Mouse (Mus musculus) forebrain, embryonic 13.5 days (tissue): Measurements from ENCODE around the gene Traf3. TPM values are rescaled to one million over a fixed set of nuclear protein-coding genes. Genes with fewer than 3 reads are reported as not detected.

Source experiments
- ATAC-seq: fragments of 200-750 bp; cut with Nextera tagmentation; 2 replicates; pipeline ENCODE4 v1.8.0; 2017
- H3K27ac ChIP-seq: fragments of 300-500 bp; sonication (generic); 2 replicates; pipeline ENCODE4 v1.5.1; 2015; ENCODE audit warnings: inconsistent platforms, mild to moderate bottlenecking, moderate library complexity
- H3K27me3 ChIP-seq: fragments of 300-500 bp; sonication (generic); 2 replicates; pipeline ENCODE4 v1.6.1; 2015; ENCODE audit warnings: mild to moderate bottlenecking, inconsistent platforms
- H3K36me3 ChIP-seq: fragments of 300-500 bp; sonication (generic); 2 replicates; pipeline ENCODE4 v1.6.1; 2015; ENCODE audit warnings: mild to moderate bottlenecking, inconsistent platforms; ENCODE audit not compliant: poor library complexity, severe bottlenecking
- H3K4me1 ChIP-seq: fragments of 300-500 bp; sonication (generic); 2 replicates; pipeline ENCODE4 v1.6.1; 2015; ENCODE audit warnings: inconsistent platforms
- H3K4me2 ChIP-seq: fragments of 300-500 bp; sonication (generic); 2 replicates; pipeline ENCODE4 v1.6.1; 2015; ENCODE audit warnings: inconsistent platforms, mild to moderate bottlenecking, moderate library complexity
- H3K4me3 ChIP-seq: fragments of 300-500 bp; sonication (generic); 2 replicates; pipeline ENCODE4 v1.5.1; 2015; ENCODE audit warnings: mild to moderate bottlenecking, inconsistent platforms
- H3K9ac ChIP-seq: fragments of 300-500 bp; sonication (generic); 2 replicates; pipeline ENCODE4 v1.6.1; 2015; ENCODE audit warnings: mild to moderate bottlenecking, inconsistent platforms
- H3K9me3 ChIP-seq: fragments of 300-500 bp; sonication (generic); replicated peaks from 2 replicates; pipeline ENCODE4 v1.6.1; 2016; ENCODE audit warnings: inconsistent platforms
- WGBS: fragments of 180-500 bp; shearing (Covaris S2); methylation state at CpG from one replicate; pipeline ENCODE4 v1.1.7; 2015; 5-methylcytosine and 5-hydroxymethylcytosine counted together
- polyA plus RNA-seq: library from polyadenylated mRNA; unstranded; fragments of >200 nt; fragmentation: Nextera tagmentation; extraction: Ambion mirVana; gene quantifications from 2 replicates; pipeline ENCODE4 v1.2.1, GENCODE M21; 2015

The Traf3 gene
- polyA plus RNA-seq, 1 experiment from 2014 or later: 12.8 TPM

DNA sequence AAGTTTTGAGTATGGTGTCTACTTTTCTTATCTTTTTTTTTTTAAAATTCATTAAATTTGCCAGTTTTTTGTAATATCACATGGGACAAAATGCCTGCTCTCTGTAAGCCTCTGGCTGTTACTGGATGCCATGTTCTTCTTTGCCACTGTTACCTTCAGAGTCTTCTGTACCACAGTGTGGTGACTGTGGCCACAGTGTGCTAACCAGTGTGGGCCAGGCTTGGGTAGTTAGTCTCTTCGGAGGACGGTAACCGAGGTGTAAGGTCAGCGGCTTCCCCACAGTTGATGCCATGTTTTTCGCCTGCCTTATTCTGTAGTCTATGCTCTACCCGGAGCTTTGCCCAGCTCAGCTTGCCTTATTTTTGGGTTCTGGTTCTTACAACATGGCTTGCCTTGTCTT, 16.2 kb downstream of the Traf3 start:
- no peak for ATAC-seq
- Histone ChIP-seq H3K4me2 (no peak overlapping the region), H3K4me1 (0 out of 2 replicates have a peak, but pooled peaks cover 12% of the 10 kb centered on the region), H3K9me3 (no peaks in the 10 kb centered on the region), H3K9ac (no peak overlapping the region), H3K27ac (no peak overlapping the region), H3K4me3 (no peak overlapping the region), H3K36me3 (peaks cover 8% of the 10 kb centered on the region; the same call in 1 of the 2 replicates), H3K27me3 (no peaks in the 10 kb centered on the region)
- 96% methylated on average over 6 of the region's 6 CpGs for WGBS

DNA sequence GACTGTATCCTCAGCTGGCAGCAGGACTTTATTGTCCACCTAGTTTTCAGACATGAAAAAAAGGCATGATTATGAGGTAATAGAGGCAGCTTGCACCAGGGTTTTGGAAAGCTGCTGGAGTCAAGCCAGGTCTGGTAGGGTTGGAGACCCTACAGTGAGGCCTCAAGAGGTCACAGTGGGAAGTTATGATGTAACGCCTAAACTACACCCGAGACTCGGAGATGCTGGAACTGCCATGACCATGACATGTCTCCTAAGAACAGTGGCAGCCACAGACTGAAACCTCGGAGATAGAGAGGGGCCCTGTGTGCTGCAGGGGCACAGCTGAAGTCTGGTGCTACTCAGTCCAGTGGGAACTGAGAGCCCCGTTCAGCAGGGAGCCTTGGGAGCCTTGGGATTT, 18.3 kb downstream of the Traf3 start, which contains the start of gene 4930595D18Rik:
4930595D18Rik (minus strand) TSS at position 16 of the 400 bp plus-strand sequence.
- H3K4me1 ChIP-seq: 0 out of 2 replicates have a peak, but pooled peaks cover 12% of the 10 kb centered on the region
- WGBS: 83% methylated on average over 5 of the region's 5 CpGs
- H3K4me2 ChIP-seq: no peak within 1 kb of the TSS
- no peaks in the 10 kb centered on the region for H3K9me3 ChIP-seq
- ATAC-seq: no peak
- H3K4me3 ChIP-seq: no peak within 1 kb of the TSS
- no peak within 1 kb of the TSS for H3K9ac ChIP-seq
- no peak within 1 kb of the TSS for H3K27ac ChIP-seq
- peaks cover 5% of the 10 kb centered on the region; the same call in 1 of the 2 replicates for H3K36me3 ChIP-seq
- no peaks in the 10 kb centered on the region for H3K27me3 ChIP-seq

DNA sequence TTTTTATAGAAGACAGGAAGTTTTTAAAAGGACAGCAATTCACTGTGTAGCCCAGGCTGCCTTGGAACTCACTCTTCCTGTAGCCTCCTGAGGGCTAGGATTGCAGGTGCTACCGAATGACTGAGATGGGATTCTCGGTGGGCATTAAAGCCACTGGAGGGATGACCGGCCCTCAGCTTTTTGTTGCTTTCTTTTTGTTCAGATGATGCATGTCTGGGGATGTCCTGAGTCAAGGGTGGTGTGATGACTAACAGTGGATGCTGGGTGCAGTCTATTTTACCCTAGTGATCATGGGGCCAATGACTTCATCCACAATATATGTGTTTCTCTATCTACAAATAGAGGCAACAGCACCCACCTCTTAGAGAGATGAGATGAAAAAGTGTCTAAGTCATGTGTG, 20.8 kb downstream of the Traf3 start:
- Histone ChIP-seq H3K9me3 (no peaks in the 10 kb centered on the region), H3K36me3 (no peaks in the 10 kb centered on the region), H3K4me2 (no peak overlapping the region), H3K27ac (no peak overlapping the region), H3K27me3 (no peaks in the 10 kb centered on the region), H3K4me3 (no peak overlapping the region), H3K4me1 (0 out of 2 replicates have a peak, but pooled peaks cover 12% of the 10 kb centered on the region), H3K9ac (no peak overlapping the region)
- 92% methylated on average over 3 of the region's 3 CpGs for WGBS
- no peak for ATAC-seq

DNA sequence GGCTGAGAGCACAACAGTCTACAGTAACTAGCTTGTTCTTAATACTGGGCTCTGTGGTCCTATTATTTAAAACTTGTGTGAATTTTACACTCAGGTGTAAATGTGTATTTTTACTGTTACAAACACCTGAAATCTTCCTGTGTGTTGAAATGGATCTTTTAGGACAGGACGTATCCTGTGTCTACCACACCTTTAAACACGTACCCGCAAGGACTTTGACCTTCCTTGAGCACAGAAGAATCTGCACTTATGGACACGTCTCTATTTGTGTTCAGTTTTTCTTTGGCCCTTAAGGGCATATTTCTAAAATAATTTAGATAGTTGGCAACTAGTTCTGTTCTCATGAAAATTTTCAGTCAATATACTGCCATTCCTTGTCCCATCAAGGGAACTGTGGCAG, 22.1 kb downstream of the Traf3 start:
- peaks cover 21% of the 10 kb centered on the region for H3K4me1 ChIP-seq
- H3K27me3 ChIP-seq: no peaks in the 10 kb centered on the region
- no peak overlapping the region for H3K4me3 ChIP-seq
- H3K4me2 ChIP-seq: no peak overlapping the region
- H3K9ac ChIP-seq: no peak overlapping the region
- ATAC-seq: no peak
- H3K36me3 ChIP-seq: no peaks in the 10 kb centered on the region
- no peak overlapping the region for H3K27ac ChIP-seq
- 96% methylated on average over 4 of the region's 4 CpGs for WGBS
- H3K9me3 ChIP-seq: no peaks in the 10 kb centered on the region

DNA sequence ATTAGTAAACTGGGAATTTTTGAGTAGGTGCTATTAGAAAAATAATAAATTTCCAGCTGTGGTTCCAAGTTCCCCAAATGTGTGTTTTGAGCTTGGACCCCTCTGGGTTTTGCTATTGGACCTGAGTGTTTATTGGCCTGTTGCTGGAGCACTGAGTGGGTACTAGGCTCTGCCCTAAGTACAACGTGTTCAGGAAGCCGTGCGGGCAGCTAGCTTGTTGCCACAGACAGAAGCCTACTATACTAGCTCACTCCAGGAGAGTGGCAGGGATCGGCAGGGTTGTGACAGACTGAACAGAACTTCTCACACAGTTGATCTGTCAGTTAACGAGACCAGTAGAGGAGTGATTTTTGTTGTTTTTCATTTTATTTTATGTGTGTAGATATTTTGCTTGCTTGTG, 24.2 kb downstream of the Traf3 start:
- WGBS: 84% methylated on average over 5 of the region's 5 CpGs
- H3K9ac ChIP-seq: no peak overlapping the region
- no peak for ATAC-seq
- H3K4me2 ChIP-seq: no peak overlapping the region
- H3K27me3 ChIP-seq: no peaks in the 10 kb centered on the region
- H3K36me3 ChIP-seq: no peaks in the 10 kb centered on the region
- no peak overlapping the region for H3K27ac ChIP-seq
- H3K9me3 ChIP-seq: no peaks in the 10 kb centered on the region
- peaks cover 22% of the 10 kb centered on the region for H3K4me1 ChIP-seq
- H3K4me3 ChIP-seq: no peak overlapping the region

DNA sequence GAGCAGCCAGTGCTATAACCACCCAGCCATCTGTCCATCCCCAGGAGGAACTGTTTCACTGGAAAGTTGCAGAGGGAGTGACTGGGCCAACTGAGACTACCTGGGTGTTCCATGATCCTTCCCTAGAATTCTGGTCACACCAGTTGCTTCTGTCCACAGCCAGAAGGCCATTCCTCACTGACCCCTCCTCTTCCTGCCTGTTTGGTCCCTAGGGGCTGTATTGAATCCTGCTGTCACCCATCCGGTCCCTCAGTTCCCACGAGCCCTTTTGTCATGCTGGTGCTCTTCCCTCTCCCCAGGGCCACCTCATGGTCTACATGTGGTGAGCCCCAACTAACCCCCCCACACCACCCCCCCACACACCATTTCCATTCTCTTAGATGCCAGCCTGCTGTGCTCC, 24.7 kb downstream of the Traf3 start:
- H3K9ac ChIP-seq: no peak overlapping the region
- peaks cover 17% of the 10 kb centered on the region for H3K4me1 ChIP-seq
- WGBS: 69% methylated on average over 2 of the region's 2 CpGs
- H3K4me3 ChIP-seq: no peak overlapping the region
- H3K4me2 ChIP-seq: no peak overlapping the region
- ATAC-seq: no peak
- H3K36me3 ChIP-seq: no peaks in the 10 kb centered on the region
- H3K27me3 ChIP-seq: no peaks in the 10 kb centered on the region
- H3K27ac ChIP-seq: no peak overlapping the region
- H3K9me3 ChIP-seq: no peaks in the 10 kb centered on the region

DNA sequence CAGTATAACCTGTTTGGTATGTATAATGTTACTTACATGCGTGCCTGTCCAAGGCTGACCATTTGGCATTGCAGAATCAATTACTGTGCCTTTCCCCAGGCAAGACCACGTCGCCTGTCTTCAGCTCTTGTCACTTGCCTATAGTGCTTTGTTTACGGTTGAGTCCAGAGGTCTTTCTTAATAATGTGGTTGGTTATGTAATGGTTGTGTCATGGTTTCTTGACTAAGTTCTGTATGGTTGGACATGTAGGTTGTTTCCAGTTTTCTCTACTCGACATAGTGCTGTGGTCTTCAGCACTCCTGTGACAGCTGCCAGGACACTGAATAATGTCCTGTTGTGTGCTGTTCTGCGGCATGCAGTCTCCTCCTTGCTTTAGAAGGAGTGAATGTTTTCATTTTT, 26.6 kb downstream of the Traf3 start:
- H3K9me3 ChIP-seq: no peaks in the 10 kb centered on the region
- ATAC-seq: no peak
- WGBS: 84% methylated on average over 6 of the region's 6 CpGs
- H3K36me3 ChIP-seq: no peaks in the 10 kb centered on the region
- no peak overlapping the region for H3K9ac ChIP-seq
- no peaks in the 10 kb centered on the region for H3K27me3 ChIP-seq
- H3K27ac ChIP-seq: 0 out of 2 replicates have a peak overlapping the region, but pooled peaks have one; percentile 40
- H3K4me2 ChIP-seq: no peak overlapping the region
- H3K4me1 ChIP-seq: peaks cover 17% of the 10 kb centered on the region
- no peak overlapping the region for H3K4me3 ChIP-seq

DNA sequence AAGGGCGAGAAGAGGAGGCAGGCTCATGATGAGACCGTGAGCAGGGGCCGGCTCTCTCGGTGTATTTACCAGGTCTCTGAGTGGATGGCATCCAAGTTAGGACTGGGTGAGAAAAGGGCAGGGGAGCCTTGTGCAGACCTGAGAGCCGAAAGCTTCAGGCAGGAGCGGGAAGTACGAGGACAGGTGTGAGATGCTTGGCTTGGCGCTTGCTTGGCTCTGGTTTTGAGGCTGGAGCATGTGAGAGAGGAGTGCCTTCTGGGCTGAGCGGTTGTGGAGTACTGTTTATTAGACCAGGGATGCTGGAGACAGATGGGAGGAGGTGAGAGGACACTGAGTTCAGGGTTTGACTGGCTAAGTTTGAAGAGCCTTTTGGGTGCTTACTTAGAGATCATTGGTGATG, 27.2 kb downstream of the Traf3 start:
- H3K27ac ChIP-seq: peak overlapping the region; percentile 40
- H3K4me2 ChIP-seq: no peak overlapping the region; the same call in 1 of the 2 replicates

DNA sequence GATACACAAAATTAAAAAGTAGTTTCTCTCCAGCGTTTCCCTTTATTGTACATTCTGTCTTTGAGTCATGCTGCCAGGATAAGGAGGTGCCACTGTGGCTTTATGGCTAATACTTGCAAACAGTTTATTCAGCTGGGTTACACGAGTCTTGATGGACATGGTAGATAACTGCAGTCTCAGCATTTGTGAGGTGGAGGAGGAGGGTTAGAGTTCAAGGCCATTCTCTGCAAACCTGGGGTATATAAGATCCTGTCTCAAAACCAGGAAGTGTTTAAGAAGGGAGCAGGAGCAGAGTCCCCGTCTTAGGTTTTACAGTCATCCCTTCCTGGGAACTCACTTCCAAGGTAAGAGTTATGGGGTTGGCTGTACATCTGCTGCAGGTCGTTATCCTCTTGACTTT, 30.4 kb downstream of the Traf3 start:
- no peak for ATAC-seq
- H3K4me2 ChIP-seq: no peak overlapping the region
- no peaks in the 10 kb centered on the region for H3K36me3 ChIP-seq
- no peaks in the 10 kb centered on the region for H3K9me3 ChIP-seq
- peaks cover 17% of the 10 kb centered on the region for H3K4me1 ChIP-seq
- H3K27ac ChIP-seq: no peak overlapping the region
- H3K27me3 ChIP-seq: no peaks in the 10 kb centered on the region
- H3K9ac ChIP-seq: no peak overlapping the region
- H3K4me3 ChIP-seq: no peak overlapping the region
- 88% methylated on average over 4 of the region's 4 CpGs for WGBS

More for the DNA sequence above, 27.2 kb downstream of the Traf3 start:
- H3K4me1 ChIP-seq: peaks cover 17% of the 10 kb centered on the region
- 68% methylated on average over 9 of the region's 9 CpGs for WGBS
- no peak overlapping the region for H3K9ac ChIP-seq
- no peak for ATAC-seq
- no peaks in the 10 kb centered on the region for H3K36me3 ChIP-seq
- no peaks in the 10 kb centered on the region for H3K9me3 ChIP-seq
- H3K27me3 ChIP-seq: no peaks in the 10 kb centered on the region
- no peak overlapping the region for H3K4me3 ChIP-seq

DNA sequence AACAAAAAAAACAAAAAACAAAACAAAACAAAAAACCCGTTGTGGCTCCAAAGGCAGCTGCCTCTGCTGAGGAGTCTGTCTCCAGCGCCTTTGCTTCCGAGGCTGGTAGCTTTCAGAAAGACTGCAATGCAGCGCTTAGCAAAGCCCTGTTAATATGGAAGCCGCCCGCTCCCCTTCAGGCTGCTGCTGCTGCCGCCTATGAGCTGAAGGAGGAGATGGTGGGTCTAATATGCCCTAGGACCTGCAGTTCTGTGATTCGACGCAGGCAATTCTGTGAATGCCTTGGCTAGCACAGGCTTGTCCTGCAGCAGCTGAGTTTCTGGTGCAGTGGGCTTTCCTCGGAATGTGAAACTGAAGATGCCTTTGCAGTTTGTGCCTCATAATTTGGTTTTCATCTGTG, 36.9 kb downstream of the Traf3 start:
- ATAC-seq: no peak
- 61% methylated on average over 10 of the region's 10 CpGs for WGBS
- Histone ChIP-seq H3K27ac (0 out of 2 replicates have a peak overlapping the region, but pooled peaks have one; percentile 54), H3K4me2 (no peak overlapping the region), H3K27me3 (no peaks in the 10 kb centered on the region), H3K36me3 (no peaks in the 10 kb centered on the region), H3K4me3 (no peak overlapping the region), H3K9me3 (no peaks in the 10 kb centered on the region), H3K9ac (0 out of 2 replicates have a peak overlapping the region, but pooled peaks have one; percentile 45), H3K4me1 (peaks cover 19% of the 10 kb centered on the region)

DNA sequence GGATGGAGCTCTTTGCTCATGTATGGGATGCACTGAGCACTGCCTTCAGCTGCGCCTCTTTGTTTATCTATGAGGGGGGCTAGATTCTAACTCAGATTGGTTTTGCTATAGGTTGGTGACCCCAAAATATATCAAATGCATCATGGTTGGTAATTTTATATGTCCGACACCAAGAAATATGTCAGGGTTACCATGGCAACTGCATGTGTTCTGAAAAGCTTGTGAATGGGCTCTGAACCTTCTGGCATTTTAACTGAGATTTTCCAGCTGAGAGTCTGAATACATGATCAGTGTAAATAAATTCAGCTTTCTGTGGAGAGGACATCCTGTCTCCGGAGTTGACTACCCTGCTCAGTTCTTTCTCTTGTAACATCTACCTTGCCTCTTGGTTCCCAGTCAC, 37.8 kb downstream of the Traf3 start:
- H3K27ac ChIP-seq: peak overlapping the region; percentile 14; the same call in 1 of the 2 replicates
- no peak for ATAC-seq
- no peak overlapping the region for H3K9ac ChIP-seq
- no peaks in the 10 kb centered on the region for H3K27me3 ChIP-seq
- H3K4me3 ChIP-seq: no peak overlapping the region
- H3K9me3 ChIP-seq: no peaks in the 10 kb centered on the region
- H3K4me2 ChIP-seq: no peak overlapping the region
- no peaks in the 10 kb centered on the region for H3K36me3 ChIP-seq
- H3K4me1 ChIP-seq: peaks cover 19% of the 10 kb centered on the region
- 57% methylated on average over 3 of the region's 3 CpGs for WGBS

DNA sequence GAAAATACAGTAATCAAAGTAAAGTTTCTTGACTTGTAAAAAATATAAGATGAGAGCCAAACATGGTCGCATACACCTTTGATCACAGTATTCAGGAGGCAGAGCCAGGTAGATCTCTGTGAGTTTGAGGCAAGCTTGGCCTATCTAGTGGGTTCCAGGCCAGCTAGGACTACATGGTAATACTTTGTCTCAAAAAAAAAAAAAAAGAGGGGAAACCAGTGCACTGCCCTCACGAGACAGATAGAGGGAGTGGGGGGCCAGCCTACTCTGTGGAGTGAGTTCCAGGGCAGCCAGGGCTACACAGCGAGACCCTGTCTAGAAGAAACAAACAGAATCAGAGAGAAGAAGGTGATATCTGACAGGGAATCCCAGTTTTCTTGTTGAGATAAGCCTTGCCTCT, 41.5 kb downstream of the Traf3 start:
- no peak overlapping the region for H3K4me3 ChIP-seq
- ATAC-seq: no peak
- 85% methylated on average over 3 of the region's 3 CpGs for WGBS
- H3K4me1 ChIP-seq: peaks cover 22% of the 10 kb centered on the region
- H3K36me3 ChIP-seq: no peaks in the 10 kb centered on the region
- H3K4me2 ChIP-seq: no peak overlapping the region
- H3K9me3 ChIP-seq: no peaks in the 10 kb centered on the region
- no peak overlapping the region for H3K9ac ChIP-seq
- no peaks in the 10 kb centered on the region for H3K27me3 ChIP-seq
- H3K27ac ChIP-seq: no peak overlapping the region

DNA sequence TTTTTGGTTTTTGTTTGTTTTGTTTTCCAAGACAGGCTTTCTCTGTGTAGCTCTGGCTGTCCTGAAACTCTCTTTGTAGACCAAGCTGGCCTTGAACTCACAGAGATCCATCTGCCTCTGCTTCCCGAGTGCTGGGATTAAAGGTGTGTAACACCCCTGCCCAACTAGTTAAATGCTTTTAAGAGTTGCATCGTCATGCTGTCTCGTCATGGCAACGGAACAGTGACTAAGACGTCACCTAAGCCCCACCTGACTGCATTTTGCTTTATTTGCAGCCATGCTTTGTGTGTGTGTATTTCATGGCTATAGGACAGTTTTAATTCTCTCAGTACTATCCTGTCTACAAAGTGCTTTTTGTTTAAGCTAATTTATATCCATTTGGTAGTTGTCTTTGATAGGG, 45.6 kb downstream of the Traf3 start:
- no peak overlapping the region for H3K4me2 ChIP-seq
- H3K4me1 ChIP-seq: 0 out of 2 replicates have a peak, but pooled peaks cover 7% of the 10 kb centered on the region
- H3K9me3 ChIP-seq: no peaks in the 10 kb centered on the region
- no peak for ATAC-seq
- no peak overlapping the region for H3K4me3 ChIP-seq
- H3K27ac ChIP-seq: no peak overlapping the region
- no peak overlapping the region for H3K9ac ChIP-seq
- 69% methylated on average over 5 of the region's 5 CpGs for WGBS
- H3K27me3 ChIP-seq: no peaks in the 10 kb centered on the region
- H3K36me3 ChIP-seq: no peaks in the 10 kb centered on the region
